ENCODE assay signal across 8 mouse cellular contexts in the genomic region with DNA sequence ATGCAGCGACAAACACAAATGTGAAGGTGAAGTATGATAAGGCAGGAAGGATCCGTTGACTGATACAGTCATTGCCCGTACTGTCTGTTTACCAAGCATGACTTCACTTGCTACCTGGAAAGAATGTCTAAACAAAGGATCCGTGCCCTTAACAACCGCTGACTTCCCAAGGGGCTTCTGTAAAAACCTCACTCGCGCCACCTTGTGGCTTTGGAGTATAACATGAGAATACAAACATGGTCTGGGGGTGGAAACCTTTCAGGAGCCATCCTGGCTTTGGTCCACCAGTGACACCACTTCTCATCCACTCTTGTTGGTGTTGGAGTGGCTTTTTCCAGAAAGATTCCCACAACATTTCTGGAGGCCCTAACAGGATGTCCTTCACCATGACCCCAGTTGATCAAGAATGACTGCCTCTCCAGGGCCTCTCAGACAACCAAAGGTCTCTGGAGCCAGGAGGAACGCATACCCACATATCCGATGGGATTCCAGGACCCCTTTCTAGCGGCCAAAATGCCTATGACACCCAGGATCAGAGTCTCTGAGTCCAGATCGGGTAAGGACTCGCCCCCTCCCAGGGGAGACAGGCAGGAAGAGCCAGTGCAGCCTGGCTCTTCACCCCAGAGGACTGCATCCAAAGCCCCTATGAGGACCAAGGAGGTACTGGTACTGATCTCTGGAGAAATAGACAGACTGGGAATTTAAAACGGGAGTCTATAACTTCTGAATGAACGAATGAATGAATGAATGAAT. TPM values are rescaled to one million over a fixed set of nuclear protein-coding genes. Genes with fewer than 3 reads are reported as not detected.
DNase-seq lines count a peak whose midpoint lies in the region; ATAC-seq and TF ChIP-seq lines count a peak whose summit lies in the region.

No protein-coding gene starts in this region.

- no peak overlapping the region for H3K27ac ChIP-seq in kidney, adult 2 months (ENCODE audit: insufficient read depth, low read depth, low read length)
- H3K27ac ChIP-seq in liver, embryonic 14.5 days: no peak overlapping the region
- H3K27ac ChIP-seq in neural tube, embryonic 11.5 days (ENCODE audit: low read depth, low read length): no peak overlapping the region
- H3K27ac ChIP-seq in stomach, postnatal 0 days (replicated peaks): no peak overlapping the region

- TF ChIP-seq POLR2A in kidney, adult 2 months (IDR thresholded peaks at IDR 0.05; ENCODE audit: low read depth, low read length): no peak

- peak; percentile 61 for TF ChIP-seq CTCF in kidney, adult 2 months (conservative IDR thresholded peaks at IDR 0.05; ENCODE audit: insufficient read depth, insufficient read length, low read depth, low read length)
- TF ChIP-seq CTCF in liver, embryonic 14.5 days (IDR thresholded peaks at IDR 0.05; ENCODE audit: low read depth): peak; percentile 74
- peak; percentile 83 for TF ChIP-seq CTCF in stomach, postnatal 0 days (IDR thresholded peaks at IDR 0.05; ENCODE audit: low read depth)

- peaks cover 3% of the 10 kb centered on the region; the same call in 1 of the 2 replicates for H3K4me1 ChIP-seq in kidney, adult 2 months (ENCODE audit: control insufficient read depth, insufficient read depth, low read length)
- peaks cover 3 to 14% of the 10 kb centered on the region in 2 experiments; a peak in 2 of 4 replicates for H3K4me1 ChIP-seq in liver, embryonic 14.5 days (replicated peaks; ENCODE audit: control insufficient read depth in 2 of 2, insufficient read depth in 2 of 2, low read length in 1 of 2)
- no peaks in the 10 kb centered on the region for H3K4me1 ChIP-seq in neural tube, embryonic 11.5 days (ENCODE audit: control insufficient read depth, insufficient read depth, low read length)
- no peaks in the 10 kb centered on the region for H3K4me1 ChIP-seq in stomach, postnatal 0 days (replicated peaks; ENCODE audit: control insufficient read depth, insufficient read depth)

- TF ChIP-seq EP300 in liver, embryonic 14.5 days (IDR thresholded peaks at IDR 0.05; ENCODE audit: low read depth): no peak
- no peak for TF ChIP-seq EP300 in stomach, postnatal 0 days (optimal IDR thresholded peaks at IDR 0.05)

- H3K27me3 ChIP-seq in kidney, adult 2 months (replicated peaks; ENCODE audit: control insufficient read depth, insufficient read depth, low read length): no peaks in the 10 kb centered on the region
- H3K27me3 ChIP-seq in liver, embryonic 14.5 days (ENCODE audit: control insufficient read depth, insufficient read depth, low read length): no peaks in the 10 kb centered on the region
- H3K27me3 ChIP-seq in neural tube, embryonic 11.5 days (ENCODE audit: control insufficient read depth, insufficient read depth, low read length): no peaks in the 10 kb centered on the region
- H3K27me3 ChIP-seq in stomach, postnatal 0 days (ENCODE audit: control insufficient read depth, insufficient read depth, low read length): no peaks in the 10 kb centered on the region

- H3K9me3 ChIP-seq in liver, embryonic 14.5 days (ENCODE audit: control insufficient read depth, low read length): no peaks in the 10 kb centered on the region
- H3K9me3 ChIP-seq in neural tube, embryonic 11.5 days (ENCODE audit: control insufficient read depth, low read length): no peaks in the 10 kb centered on the region
- H3K9me3 ChIP-seq in stomach, postnatal 0 days (ENCODE audit: control insufficient read depth, low read length): no peaks in the 10 kb centered on the region

- peak overlapping the region; percentile 24 for H3K4me2 ChIP-seq in liver, embryonic 14.5 days (ENCODE audit: low read depth)
- H3K4me2 ChIP-seq in neural tube, embryonic 11.5 days (ENCODE audit: low read depth): 0 out of 2 replicates have a peak overlapping the region, but pooled peaks have one; percentile 16
- peak overlapping the region; percentile 32 for H3K4me2 ChIP-seq in stomach, postnatal 0 days (replicated peaks; ENCODE audit: low read depth)

- DNase-seq in 3T3-L1 (ENCODE audit: low read depth, low spot score): peak; percentile 77
- peak; percentile 96 for DNase-seq in ZHBTc4 (ENCODE audit: low read depth, low spot score)
- DNase-seq in embryo, embryonic 9.5 days (ENCODE audit: extremely low spot score): peak; percentile 76
- peak; percentile 66 for DNase-seq in heart, adult 8-10 months (ENCODE audit: low spot score)
- peak; percentile 63 for DNase-seq in kidney, adult 2 months
- peak; percentile 55 to 61 (median 59) for DNase-seq in liver, embryonic 14.5 days (ENCODE audit: low read depth in 3 of 3, low spot score in 3 of 3)
- peak; percentile 88 for DNase-seq in neural tube, embryonic 11.5 days (ENCODE audit: low spot score)
- DNase-seq in stomach, postnatal 0 days (ENCODE audit: low spot score): peak; percentile 79

- H3K9ac ChIP-seq in liver, embryonic 14.5 days (replicated peaks): no peak overlapping the region
- no peak overlapping the region; the same call in 1 of the 2 replicates for H3K9ac ChIP-seq in neural tube, embryonic 11.5 days (ENCODE audit: low read length)
- H3K9ac ChIP-seq in stomach, postnatal 0 days (ENCODE audit: low read length): no peak overlapping the region

- 25% methylated on average over 14 of the region's 14 CpGs for WGBS in kidney, adult 2 months
- WGBS in liver, embryonic 14.5 days (ENCODE audit: insufficient replicate concordance): 17% methylated on average over 14 of the region's 14 CpGs
- WGBS in neural tube, embryonic 11.5 days: 27% methylated on average over 14 of the region's 14 CpGs
- 23% methylated on average over 14 of the region's 14 CpGs for WGBS in stomach, postnatal 0 days

- H3K4me3 ChIP-seq in kidney, adult 2 months (ENCODE audit: insufficient read depth, low read depth, low read length): no peak overlapping the region
- no peak overlapping the region for H3K4me3 ChIP-seq in liver, embryonic 14.5 days (ENCODE audit: insufficient read depth in 1 of 2, low read depth in 2 of 2, low read length in 2 of 2)
- H3K4me3 ChIP-seq in neural tube, embryonic 11.5 days (ENCODE audit: low read depth, low read length): no peak overlapping the region
- no peak overlapping the region for H3K4me3 ChIP-seq in stomach, postnatal 0 days (ENCODE audit: low read depth, low read length)

- H3K36me3 ChIP-seq in kidney, adult 2 months (ENCODE audit: control insufficient read depth, insufficient read depth, low read length): no peaks in the 10 kb centered on the region
- no peaks in the 10 kb centered on the region for H3K36me3 ChIP-seq in liver, embryonic 14.5 days (replicated peaks; ENCODE audit: control insufficient read depth, insufficient read depth, low read depth)
- no peaks in the 10 kb centered on the region for H3K36me3 ChIP-seq in neural tube, embryonic 11.5 days (ENCODE audit: control insufficient read depth, insufficient read depth, low read length)
- H3K36me3 ChIP-seq in stomach, postnatal 0 days (ENCODE audit: control insufficient read depth, insufficient read depth, low read length): no peaks in the 10 kb centered on the region

- ATAC-seq in liver, embryonic 14.5 days (ENCODE audit: insufficient read depth): no peak
- peak; percentile 24; the same call in 1 of the 2 replicates for ATAC-seq in neural tube, embryonic 11.5 days (ENCODE audit: insufficient read depth, low FRiP score, low TSS enrichment)
- ATAC-seq in stomach, postnatal 0 days (ENCODE audit: low FRiP score, low TSS enrichment): peak; percentile 41; the same call in 1 of the 2 replicates

RNA-seq across cellular contexts. Expression of gene Ceacam9, which starts 7.0 kb away (rescaled TPM):
- total RNA-seq in heart, adult 8-10 months (2022): not detected
- polyA plus RNA-seq in kidney, adult 2 months (2012; rRNA removed): not detected in 2 replicates
- not detected in 2 replicates for polyA plus RNA-seq in liver, embryonic 14.5 days (2012; rRNA removed)
- polyA plus RNA-seq in liver, embryonic 14.5 days (2014; fragmentation: Nextera tagmentation; extraction: Ambion mirVana): not detected in 2 replicates
- polyA plus RNA-seq in neural tube, embryonic 11.5 days (2014; fragmentation: Nextera tagmentation; extraction: Ambion mirVana): not detected in 2 replicates
- polyA plus RNA-seq in stomach, postnatal 0 days (2015; fragmentation: Nextera tagmentation; extraction: Ambion mirVana): not detected in 2 replicates

RNA-seq across cellular contexts. Expression of gene Ap2s1, which starts 9.4 kb away (rescaled TPM):
- 10 to 100 TPM; 65.2 to 74.9 (median 70.8) TPM for total RNA-seq in heart, adult 8-10 months (2022)
- 288 and 300 TPM in 2 replicates for polyA plus RNA-seq in kidney, adult 2 months (2012; rRNA removed)
- polyA plus RNA-seq in liver, embryonic 14.5 days (2012; rRNA removed): 165 and 175 TPM in 2 replicates
- 176 and 198 TPM in 2 replicates for polyA plus RNA-seq in liver, embryonic 14.5 days (2014; fragmentation: Nextera tagmentation; extraction: Ambion mirVana)
- polyA plus RNA-seq in neural tube, embryonic 11.5 days (2014; fragmentation: Nextera tagmentation; extraction: Ambion mirVana): 284 and 285 TPM in 2 replicates
- polyA plus RNA-seq in stomach, postnatal 0 days (2015; fragmentation: Nextera tagmentation; extraction: Ambion mirVana): 225 and 229 TPM in 2 replicates

RNA-seq across cellular contexts. Expression of gene Slc1a5, which starts 52.4 kb away (rescaled TPM):
- total RNA-seq in heart, adult 8-10 months (2022): 10 to 100 TPM; 14.5 to 21.7 (median 17.7) TPM
- 74.6 and 95.2 TPM in 2 replicates for polyA plus RNA-seq in kidney, adult 2 months (2012; rRNA removed)
- polyA plus RNA-seq in liver, embryonic 14.5 days (2012; rRNA removed): 157 and 160 TPM in 2 replicates
- polyA plus RNA-seq in liver, embryonic 14.5 days (2014; fragmentation: Nextera tagmentation; extraction: Ambion mirVana): 61.7 and 67.3 TPM in 2 replicates
- polyA plus RNA-seq in neural tube, embryonic 11.5 days (2014; fragmentation: Nextera tagmentation; extraction: Ambion mirVana): 17.2 and 17.3 TPM in 2 replicates
- 48.6 and 53.5 TPM in 2 replicates for polyA plus RNA-seq in stomach, postnatal 0 days (2015; fragmentation: Nextera tagmentation; extraction: Ambion mirVana)

RNA-seq across cellular contexts. Expression of gene Ceacam15, which starts 53.3 kb away (rescaled TPM):
- not detected for total RNA-seq in heart, adult 8-10 months (2022)
- polyA plus RNA-seq in kidney, adult 2 months (2012; rRNA removed): not detected in 2 replicates
- polyA plus RNA-seq in liver, embryonic 14.5 days (2012; rRNA removed): not detected in 2 replicates
- not detected in 2 replicates for polyA plus RNA-seq in liver, embryonic 14.5 days (2014; fragmentation: Nextera tagmentation; extraction: Ambion mirVana)
- not detected in 2 replicates for polyA plus RNA-seq in neural tube, embryonic 11.5 days (2014; fragmentation: Nextera tagmentation; extraction: Ambion mirVana)
- not detected in 2 replicates for polyA plus RNA-seq in stomach, postnatal 0 days (2015; fragmentation: Nextera tagmentation; extraction: Ambion mirVana)
